Mouse (Mus musculus) ES-Bruce4 (cell line): Measurements from ENCODE around the gene Tfg.

Experiments
- CTCF ChIP-seq: IDR thresholded peaks from one replicate; pipeline ENCODE4 v1.8.1; 2011; ENCODE audit warnings: low read depth, low read length
- EP300 ChIP-seq: IDR thresholded peaks from 2 replicates; pipeline ENCODE4 v1.6.1; 2011; ENCODE audit warnings: low read depth, low read length; ENCODE audit not compliant: insufficient read depth
- POLR2A ChIP-seq: IDR thresholded peaks from one replicate; pipeline ENCODE4 v1.8.1; 2011; ENCODE audit warnings: low read length; ENCODE audit not compliant: insufficient read depth

GRCm38 (mm10) chr16:56670941-56671340, 46.3 kb downstream of the Tfg start:
- TF ChIP-seq CTCF (no peak), POLR2A (no peak), EP300 (no peak)
